ENCODE assay signal across 9 mouse cellular contexts in genomic region chr10:100152821-100153220, GRCm38 (mm10).
DNase-seq lines count a peak whose midpoint lies in the region; ATAC-seq lines count a peak whose summit lies in the region.
"Had no signal": no experiment of that assay in that cellular context is flagged by ENCODE, and none has a peak within 500 bp of the region (broad histone marks: within the 10 kb centered on the region; RNA-seq: fewer than 3 reads in every experiment).

No protein-coding gene starts in this region.

- WGBS in stomach, embryonic 14.5 days: 33% methylated on average over 5 of the region's 5 CpGs

- H3K27ac ChIP-seq in stomach, embryonic 14.5 days (ENCODE audit: low read length): no peak overlapping the region
- H3K27ac ChIP-seq: limb, embryonic 15.5 days had no signal

- peak; percentile 98 for ATAC-seq in frontal cortex, adult (ENCODE audit: low TSS enrichment)
- ATAC-seq in stomach, embryonic 14.5 days (ENCODE audit: insufficient number of reproducible peaks, insufficient read depth, low FRiP score, low read depth): 0 out of 2 replicates have a peak, but pooled peaks have one; percentile 37
- ATAC-seq in cerebellum, adult (ENCODE audit: insufficient number of reproducible peaks, low FRiP score, low TSS enrichment): no peak

- no peak overlapping the region for H3K9ac ChIP-seq in stomach, embryonic 14.5 days (replicated peaks; ENCODE audit: low read depth, low read length)
- H3K9ac ChIP-seq: limb, embryonic 15.5 days had no signal

- no peak overlapping the region for H3K4me3 ChIP-seq in stomach, embryonic 14.5 days (ENCODE audit: low read depth, low read length)
- H3K4me3 ChIP-seq: limb, embryonic 15.5 days had no signal

- no peaks in the 10 kb centered on the region for H3K4me1 ChIP-seq in stomach, embryonic 14.5 days (ENCODE audit: control insufficient read depth, insufficient read depth, low read length)

- no peaks in the 10 kb centered on the region for H3K27me3 ChIP-seq in stomach, embryonic 14.5 days (ENCODE audit: control insufficient read depth, insufficient read depth, low read length)
- H3K27me3 ChIP-seq: limb, embryonic 15.5 days had no signal

- no peaks in the 10 kb centered on the region for H3K36me3 ChIP-seq in stomach, embryonic 14.5 days (ENCODE audit: control insufficient read depth, insufficient read depth, low read length)
- H3K36me3 ChIP-seq: limb, embryonic 15.5 days had no signal

- no peak overlapping the region for H3K4me2 ChIP-seq in stomach, embryonic 14.5 days (replicated peaks; ENCODE audit: low read depth, low read length)
- H3K4me2 ChIP-seq: limb, embryonic 15.5 days had no signal

- no peak for DNase-seq in frontal cortex, postnatal 25 days (ENCODE audit: low spot score in 2 of 2)
- DNase-seq in urinary bladder, postnatal 14 days (ENCODE audit: low spot score): peak; percentile 45
- no peak for DNase-seq in urinary bladder, postnatal 10 days (ENCODE audit: low spot score)
- DNase-seq in kidney, postnatal 14 days: peak; percentile 24
- DNase-seq in Muller cell, postnatal 12 days (ENCODE audit: inconsistent ontology term): no peak

- H3K9me3 ChIP-seq in stomach, embryonic 14.5 days (ENCODE audit: control insufficient read depth, low read depth, low read length): no peaks in the 10 kb centered on the region
- H3K9me3 ChIP-seq: limb, embryonic 15.5 days had no signal

Comparison
In these comparisons a context has a peak if more than half of its experiments do, and no peak if none do; other contexts are left out.
1. DNase-seq: peak in urinary bladder, postnatal 14 days (single experiment) and kidney, postnatal 14 days (single experiment); none in frontal cortex, postnatal 25 days (0 of 2), urinary bladder, postnatal 10 days (single experiment) and Muller cell, postnatal 12 days (single experiment).